Mouse (Mus musculus): ENCODE results near the gene Tmem30b.

GRCm38 (mm10) chr12:73500689-73501326 is 45.4 kb downstream of the Tmem30b start:
- TF ChIP-seq CTCF (IDR thresholded peaks at IDR 0.05; ENCODE audit: borderline replicate concordance, insufficient read depth, low read depth, low read length) = no peak
- TF ChIP-seq POLR2A (IDR thresholded peaks at IDR 0.05; ENCODE audit: borderline replicate concordance, insufficient read depth, low read length) = no peak

Data from cerebellum, adult 2 months (tissue).